Mouse (Mus musculus) ovary, adult 18-20 months (tissue): ENCODE measurements around the gene Spsb1.

ENCODE experiments used
- DNase-seq: peaks from one replicate; pipeline ENCODE4 v3.0.0; 2022; ENCODE audit warnings: low spot score, mixed read lengths

Spsb1 gene

DNA sequence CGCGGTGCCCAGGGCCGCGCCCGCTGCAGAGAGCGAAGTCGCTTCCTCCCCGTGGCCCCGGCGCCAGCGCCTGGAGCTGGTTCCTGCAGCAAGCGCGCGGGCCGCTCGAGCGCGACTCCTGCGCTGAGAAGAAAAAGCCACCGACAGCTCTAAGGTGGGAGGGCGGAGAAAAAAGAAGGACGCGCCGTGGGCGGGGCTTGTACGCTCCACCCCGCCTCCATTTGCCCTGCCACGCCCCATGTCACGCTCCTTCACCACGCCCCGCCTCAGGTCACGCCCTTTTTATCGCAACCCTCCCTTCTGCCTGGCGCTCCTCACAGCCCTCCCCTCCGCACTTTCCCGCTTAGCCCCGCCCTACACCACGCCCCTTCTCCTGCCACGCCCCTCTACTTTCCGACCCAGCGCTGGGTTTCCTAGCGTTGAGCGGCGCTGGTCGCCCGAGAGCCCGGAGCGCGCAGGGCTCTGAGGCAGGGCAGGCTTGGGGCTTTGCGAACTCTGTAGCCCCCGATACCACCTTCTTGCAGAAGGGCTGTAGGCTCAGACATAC lies at the start of gene Spsb1:
Gene Spsb1, minus strand, starts transcription at position 151 of the 547 bp plus-strand sequence.
- DNase-seq: peak; percentile 96

DNA sequence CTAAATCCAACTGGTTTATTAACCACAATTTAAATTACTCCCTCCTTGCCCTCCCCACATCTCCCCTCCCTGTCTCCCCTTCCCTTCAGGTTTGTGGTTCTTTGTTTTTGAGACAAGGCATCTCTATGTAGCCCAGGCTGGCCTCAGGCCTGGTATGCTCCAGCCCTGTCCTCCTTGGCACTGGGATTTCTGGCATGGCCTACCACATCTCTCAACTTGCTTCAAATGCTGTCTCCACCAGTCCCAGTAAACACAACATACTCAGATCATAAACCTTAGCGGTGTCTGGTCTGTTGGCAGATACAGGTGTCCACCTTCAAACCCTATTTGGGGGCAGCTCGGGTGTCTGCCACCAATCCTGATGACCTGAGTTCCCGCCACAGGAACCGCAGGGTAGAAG lies 48.8 kb upstream of the Spsb1 start:
- DNase-seq: no peak

DNA sequence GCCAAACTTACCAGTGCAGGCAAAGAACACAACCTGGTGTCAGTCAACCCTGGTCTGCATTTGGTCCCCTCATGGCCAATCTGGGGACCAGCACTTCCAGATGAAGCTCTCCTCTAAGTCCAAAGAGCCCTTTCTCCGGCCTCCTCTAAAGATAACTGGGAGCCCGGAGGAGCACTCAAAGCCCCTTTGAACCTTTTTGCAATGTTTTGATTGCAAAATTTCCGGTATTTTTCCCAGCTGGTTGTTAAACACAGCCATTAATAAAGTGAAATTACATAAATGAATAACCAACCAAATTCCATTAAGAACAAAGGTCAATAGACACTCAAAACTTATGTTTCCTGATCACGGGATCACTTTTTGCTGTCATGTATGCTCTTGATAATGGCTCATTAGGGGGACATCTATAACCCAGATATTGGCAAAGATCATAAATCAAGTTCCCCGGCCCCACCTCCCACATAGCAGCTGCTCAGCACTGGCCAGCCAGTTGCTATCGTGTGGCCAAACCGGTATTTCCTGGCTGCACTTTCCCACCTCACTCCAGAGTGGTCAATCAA lies 48.3 kb upstream of the Spsb1 start:
- DNase-seq: no peak

DNA sequence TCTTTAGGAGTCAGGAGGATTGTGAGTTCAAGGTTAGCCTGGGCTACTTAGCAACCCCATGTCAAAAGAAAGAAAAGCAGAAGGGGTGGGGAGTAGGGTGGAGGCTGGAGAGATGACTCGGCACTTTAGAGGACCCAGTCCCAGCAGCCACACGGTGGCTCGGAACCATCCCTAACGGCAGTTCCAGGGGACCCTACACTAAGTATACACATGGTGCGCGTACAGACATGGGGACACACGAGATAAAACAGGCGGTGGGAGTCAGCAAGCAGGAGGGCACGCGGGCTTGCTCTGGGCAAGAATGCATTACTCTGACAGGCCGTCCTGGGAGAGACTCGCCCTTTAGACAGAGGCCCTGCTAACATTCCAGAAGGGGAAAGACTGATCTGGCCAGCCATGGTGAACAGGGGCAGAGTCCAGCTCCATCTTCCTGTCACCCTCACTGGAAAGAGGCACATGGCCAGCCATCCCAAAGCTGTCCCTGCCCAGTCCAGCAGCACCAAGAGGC lies 47.2 kb upstream of the Spsb1 start:
- DNase-seq: no peak

DNA sequence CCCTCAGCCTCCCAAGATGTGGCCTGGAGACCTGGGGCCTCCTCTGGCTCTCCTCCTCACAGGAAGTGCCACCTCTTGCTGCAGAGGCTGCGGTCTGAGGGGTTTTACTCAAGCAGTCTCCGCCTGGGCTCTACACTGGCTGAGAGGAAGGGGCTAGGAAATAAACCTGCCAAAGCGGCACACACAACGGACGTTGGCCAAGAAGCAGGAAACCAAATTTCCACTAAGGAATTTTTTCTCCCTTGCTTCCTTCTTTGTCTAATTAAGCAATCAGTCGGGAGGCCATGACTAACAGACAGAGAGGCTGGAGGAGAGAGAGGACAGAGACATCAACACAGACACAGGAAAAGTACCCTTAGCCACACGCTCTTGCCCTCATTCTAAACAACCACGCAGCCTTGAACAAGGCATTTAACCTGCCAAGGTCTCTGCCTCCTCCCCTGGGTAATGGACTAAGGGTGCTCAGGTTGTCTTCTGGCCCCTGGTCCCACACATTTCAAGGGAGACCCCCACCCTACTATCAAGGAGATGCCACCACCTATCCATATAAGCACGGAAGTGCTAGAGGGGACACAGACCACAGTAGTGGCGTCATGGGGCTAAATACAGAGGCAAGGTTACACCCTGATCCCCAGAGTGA lies 46.5 kb upstream of the Spsb1 start:
- no peak for DNase-seq

DNA sequence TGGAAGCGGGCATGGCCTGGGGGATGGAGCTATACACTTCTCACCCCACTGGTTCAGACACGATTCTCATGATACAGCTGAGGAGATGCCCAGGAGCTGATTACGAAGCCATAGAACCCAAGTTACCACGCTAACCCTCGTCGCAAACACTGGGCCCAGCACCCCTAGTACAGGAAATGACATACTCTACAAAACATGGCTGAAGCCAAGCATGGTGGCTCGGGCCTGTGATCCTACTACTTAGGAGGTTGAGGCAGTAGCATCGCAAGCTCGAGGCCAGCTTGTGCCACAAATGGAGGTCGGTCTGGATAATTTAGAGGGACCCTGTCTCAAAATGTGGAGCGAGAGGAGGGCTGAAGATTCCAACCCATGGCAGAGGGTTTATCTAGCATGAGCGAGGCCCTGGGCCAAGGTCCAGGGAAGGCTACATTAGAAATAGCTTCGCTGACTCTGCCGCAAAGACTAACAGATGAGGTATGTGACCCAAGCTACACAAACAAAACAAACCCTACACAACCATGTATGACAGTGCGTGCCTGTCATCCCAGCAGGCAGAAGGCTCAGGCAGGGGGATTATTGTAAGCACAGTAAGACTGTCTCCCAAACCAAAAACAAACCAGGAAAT lies 45.2 kb upstream of the Spsb1 start:
- DNase-seq: no peak

DNA sequence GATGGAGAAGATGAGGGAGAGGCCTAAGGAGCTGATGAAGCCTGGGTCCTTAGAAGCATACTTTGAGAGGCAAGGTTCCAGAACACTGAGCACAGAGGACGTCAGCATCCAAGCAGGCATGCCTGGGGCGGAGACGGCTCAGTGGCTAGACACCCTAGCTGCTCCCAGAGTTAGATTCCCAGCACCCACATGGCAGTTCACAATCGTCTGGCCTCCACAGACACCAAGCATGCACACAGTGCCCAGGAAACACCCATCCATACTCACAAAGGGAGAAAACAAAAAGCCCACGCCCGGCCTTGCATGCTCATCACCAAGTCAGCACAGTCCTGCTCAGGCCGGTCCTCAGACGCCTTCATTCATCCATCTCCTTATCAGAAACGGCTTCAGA lies 44.7 kb upstream of the Spsb1 start:
- no peak for DNase-seq

DNA sequence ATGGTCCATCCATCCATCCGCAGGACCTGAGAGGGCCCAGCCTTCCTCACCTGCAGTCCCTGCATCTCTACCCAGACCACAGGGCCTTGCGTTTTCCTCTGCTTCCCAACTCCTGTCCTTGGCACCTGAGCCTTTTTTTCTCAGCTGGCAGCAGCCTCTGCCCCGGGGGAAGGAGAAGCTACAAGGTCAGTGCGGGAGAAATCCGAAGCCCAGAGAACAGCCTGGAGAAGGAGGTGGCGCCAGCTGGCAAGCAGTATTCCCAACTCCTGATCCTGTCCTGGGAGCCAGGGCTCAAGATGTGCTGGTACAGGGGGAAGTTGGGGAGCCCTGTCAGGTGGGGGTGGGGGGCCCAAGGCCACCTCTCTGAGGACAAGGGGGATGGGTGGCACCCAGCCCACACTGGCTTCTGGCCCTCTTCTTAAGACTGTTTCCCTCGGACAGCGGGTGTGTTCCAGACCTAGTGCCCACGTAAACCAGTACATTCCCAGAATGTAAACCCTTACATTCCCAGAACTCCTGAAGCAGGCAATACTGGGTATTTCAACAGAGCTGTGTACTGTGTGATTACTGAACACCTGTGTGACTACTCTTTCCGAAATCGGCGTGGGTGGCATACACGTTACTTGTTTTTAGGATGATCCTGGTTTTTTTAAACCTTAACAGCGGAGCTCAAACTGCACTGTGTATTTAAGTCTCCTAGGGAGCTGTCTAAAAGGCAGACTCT lies 44.1 kb upstream of the Spsb1 start:
- peak; percentile 75 for DNase-seq

DNA sequence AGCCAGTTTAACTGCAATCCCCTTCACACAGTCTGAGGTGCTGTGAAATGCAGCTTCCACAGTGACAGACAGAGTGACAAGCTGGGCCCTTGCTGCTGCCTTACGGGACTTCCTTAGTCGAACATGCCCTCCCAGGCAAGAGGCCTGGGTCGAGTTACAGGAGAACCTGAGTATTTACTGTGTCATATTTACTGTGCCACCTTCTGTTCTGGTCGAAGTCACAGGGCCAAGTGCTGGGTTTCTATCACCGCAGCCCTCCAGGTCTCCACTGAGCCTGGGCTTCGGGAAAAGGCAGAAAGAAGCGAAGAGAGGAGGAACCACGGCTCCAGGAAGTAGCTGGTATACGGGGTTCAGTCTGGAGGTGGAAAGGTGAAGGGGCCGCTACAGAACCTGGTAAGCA lies 43.2 kb upstream of the Spsb1 start:
- no peak for DNase-seq

DNA sequence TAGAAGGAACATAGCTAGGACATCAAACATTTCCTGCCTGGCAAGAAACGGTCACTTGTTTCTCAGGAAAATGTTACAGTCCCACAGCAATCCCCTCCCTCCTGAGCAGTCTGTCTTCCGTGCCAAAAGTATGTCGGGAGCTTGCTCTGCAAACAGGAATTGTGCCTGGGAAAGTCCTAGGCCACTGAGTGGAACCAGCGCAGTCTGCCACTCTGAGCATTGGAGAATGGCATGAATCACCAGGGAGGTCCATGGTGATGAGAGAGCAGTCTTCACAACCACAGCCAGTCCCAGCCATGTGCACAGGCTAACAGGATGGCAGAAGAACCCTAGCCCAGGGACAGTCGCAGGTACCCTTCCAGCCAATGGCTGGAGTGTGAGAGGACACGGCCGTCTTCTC lies 41.6 kb upstream of the Spsb1 start:
- no peak for DNase-seq

DNA sequence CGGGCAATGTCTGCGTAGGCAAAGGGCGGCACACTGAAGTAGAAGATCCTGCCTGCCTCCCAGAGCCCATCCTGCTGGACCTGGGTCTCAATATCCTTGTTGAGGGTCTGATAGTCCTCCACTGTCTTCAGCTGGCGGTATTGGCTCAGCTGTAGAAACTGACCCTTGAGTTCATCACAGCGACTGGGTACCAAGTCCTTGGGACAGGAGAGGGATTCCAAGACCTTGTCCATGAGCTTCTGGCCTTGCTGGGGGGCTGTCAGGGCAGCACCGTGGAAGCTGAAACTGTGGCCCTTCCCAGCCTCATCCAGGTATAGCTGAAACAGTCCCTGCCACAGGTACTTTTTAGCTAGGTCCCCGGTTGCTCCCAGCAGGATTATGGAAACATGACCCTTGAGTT lies 41.1 kb upstream of the Spsb1 start:
- DNase-seq: no peak

DNA sequence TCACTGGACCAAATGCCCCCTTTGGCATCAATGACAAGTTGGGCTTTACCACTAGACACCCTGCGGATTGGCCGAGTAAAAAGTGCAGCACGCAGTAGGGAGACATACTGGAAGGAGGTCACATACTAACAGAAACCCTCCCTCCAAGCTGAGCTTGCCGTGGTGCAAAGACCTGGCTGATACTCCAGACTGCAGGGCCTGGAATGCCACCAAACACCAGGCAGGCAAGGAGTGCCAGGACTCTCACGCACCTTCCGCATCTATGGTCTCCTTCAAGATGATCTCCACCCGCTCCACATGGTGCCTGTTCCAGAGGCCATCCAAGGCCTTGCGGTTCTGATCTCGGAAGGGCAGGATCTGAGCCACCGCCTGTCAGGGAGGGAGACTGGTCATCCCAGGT lies 39.4 kb upstream of the Spsb1 start:
- DNase-seq: no peak

DNA sequence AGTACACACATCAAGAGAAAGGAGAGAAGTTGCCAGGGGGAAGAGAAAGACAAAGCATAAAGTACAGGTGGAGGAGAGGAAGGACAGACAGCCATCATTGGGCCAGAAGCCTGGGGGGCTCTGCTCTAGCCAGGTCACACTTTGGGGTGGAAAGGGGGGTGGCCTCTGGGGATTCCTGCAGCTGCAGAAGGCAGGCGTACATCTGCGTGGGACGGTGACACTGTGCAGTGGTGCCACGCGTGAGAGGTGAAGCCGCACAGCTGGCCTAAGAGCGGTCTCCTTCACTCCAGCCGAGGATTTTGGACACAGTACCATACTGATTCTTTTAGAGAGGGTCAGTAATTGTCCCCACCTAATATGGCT lies 37.8 kb upstream of the Spsb1 start:
- DNase-seq: no peak

DNA sequence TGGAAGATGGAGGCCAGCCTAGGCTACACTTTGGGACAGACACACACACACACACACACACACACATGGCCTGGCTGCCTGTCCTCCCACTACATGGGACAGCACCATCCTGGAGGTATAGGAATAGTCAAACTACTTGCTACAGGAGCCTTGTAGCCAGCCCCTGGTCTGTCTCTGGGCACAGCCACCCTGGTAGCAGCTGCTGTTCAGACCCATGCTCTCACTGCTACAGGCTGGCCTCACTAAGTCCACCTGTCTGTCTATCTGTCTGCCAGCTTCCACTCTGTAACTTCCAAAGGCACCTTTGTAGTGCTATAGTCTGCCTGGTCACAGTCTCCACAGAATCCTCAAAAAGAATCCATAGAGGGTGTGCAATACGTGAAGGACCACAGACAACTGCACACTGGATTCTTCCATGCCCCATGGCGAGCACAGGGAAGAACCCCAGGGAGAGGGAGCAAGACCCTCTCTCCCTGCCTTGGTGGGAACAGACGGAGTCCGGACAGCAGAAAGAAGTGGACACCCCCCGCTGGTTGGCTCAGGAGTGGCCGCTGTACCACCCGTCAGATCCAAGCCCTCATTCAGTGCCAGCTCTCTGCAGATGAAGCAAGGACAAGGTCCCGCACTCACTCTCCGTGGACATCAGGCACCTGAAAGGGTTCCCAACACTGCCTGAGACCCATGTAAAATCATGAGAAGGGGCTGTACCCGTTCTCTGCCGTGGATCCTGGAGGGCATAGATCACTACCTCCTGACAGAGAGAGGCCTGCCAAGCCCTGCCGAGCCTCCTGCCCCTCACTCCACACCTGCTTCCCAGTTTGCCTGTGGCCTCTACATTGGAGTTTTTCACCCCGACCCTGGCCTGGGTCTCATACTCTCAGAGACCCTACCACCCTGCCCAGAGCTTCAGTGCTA lies 37.2 kb upstream of the Spsb1 start:
- no peak for DNase-seq

DNA sequence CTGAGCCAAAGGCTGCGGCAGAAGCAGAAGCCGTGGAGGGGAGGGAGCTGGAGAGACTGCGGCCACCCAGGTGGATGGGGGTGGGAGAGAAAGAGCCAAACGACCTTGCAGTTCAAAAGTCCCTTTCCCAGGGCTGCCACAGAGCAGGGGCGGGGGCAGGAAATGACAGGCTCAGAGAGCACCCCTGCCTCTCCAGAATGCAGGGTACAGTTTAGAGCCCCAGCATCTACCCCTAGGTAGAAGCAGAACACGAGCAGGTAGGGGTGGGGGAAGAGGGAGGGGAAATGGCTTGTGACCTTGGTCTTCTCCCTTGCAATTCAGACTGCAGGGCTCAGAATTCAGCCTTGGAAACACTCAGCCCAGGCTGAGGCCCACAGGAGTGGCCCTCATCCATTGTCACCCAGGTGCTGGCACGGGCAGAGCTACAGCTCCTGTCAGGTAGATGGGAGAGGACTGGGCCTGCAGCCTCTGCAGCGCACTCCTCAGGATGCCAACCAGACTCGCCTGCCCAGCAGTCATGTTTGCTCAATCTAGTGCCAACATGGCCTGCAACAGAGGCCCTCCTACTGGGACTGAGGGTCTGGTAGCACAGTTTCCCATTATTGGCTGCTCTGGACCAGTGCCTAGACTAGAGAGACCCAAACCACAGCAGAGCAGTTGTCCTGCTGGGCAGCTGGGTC lies 36.3 kb upstream of the Spsb1 start:
- no peak for DNase-seq

DNA sequence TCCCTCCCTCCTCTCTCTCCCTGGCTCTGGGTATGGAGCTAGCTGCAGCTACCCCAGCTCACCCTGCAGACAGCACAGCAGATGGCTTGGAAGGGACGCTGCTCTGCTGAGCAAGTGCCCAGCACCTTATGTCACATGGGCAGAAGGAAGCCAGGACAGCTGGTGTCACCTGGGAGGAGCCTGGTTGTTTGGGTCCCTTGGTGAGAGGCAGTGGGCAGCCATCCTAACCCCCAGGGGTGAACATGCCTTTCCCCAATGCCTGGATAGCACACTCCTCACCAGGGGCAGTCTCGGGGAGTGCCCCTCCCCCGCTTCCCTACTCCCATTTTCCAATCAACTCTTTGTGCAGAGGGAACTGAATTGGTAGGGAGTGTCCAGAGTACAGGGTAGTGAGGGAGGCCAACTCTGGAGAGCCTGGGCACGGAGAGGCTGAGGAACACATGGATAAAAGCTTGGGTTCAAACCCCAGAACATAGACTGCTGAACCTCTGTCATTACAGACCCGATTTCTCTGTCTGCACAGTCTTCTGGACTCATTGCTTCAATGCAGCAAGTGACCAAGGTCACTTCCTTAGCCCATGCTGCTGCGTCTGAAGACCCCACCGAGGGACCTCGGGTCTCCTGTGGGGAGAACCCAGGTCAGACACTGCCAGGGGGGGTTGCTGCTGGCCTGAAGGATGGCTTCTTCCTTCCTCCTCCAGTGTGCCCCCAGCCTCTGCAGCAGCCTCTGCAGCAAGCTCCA lies 35.5 kb upstream of the Spsb1 start:
- DNase-seq: no peak

DNA sequence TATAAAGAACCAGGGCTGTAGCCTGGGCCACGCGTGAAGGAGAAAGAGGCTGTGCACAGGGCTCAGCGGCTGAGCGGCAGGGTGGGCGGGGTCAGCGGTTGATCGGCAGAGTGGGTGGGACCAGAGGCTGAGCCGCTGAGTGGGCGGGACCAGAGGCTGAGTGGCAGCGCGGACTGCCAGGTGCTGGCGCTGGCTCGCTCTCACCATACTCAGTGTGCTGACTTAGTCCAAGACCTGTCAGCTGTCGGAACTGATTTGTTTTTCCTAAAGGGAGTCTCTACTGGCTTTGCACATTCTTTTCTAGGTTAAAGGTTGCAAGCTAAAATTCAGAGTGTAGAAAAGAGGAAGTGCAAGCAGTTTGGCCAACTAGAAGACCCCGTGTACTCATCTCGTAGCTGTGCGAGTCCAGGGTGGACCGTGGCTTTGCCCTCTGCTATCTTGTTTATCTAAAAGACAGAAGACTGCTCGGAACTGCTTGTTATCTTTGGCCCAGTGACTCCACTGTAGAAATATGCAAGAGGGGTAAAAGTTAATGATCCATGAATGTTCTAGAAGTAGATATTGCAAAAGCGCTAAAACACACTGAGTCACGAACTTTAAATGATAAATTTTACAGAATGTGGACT lies 34.2 kb upstream of the Spsb1 start:
- peak; percentile 83 for DNase-seq

DNA sequence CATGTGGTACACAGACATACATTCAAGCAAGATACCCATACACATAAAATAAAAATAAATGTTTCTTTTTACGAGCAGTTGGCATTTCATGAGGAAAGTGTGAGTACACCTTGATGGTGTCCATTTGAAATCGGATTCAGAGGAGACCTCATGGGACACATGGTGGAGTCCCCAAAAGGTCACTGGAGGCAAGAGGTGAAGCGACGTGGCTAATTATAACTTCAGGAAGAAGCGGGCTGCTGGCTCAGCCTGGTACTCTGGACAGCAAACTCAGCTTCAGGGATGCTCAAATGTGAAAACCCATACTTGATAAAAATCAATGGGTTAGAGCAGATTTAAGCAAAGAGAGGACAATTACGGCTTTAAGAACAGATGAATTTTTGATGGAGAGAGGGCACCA lies 33.5 kb upstream of the Spsb1 start:
- DNase-seq: no peak

DNA sequence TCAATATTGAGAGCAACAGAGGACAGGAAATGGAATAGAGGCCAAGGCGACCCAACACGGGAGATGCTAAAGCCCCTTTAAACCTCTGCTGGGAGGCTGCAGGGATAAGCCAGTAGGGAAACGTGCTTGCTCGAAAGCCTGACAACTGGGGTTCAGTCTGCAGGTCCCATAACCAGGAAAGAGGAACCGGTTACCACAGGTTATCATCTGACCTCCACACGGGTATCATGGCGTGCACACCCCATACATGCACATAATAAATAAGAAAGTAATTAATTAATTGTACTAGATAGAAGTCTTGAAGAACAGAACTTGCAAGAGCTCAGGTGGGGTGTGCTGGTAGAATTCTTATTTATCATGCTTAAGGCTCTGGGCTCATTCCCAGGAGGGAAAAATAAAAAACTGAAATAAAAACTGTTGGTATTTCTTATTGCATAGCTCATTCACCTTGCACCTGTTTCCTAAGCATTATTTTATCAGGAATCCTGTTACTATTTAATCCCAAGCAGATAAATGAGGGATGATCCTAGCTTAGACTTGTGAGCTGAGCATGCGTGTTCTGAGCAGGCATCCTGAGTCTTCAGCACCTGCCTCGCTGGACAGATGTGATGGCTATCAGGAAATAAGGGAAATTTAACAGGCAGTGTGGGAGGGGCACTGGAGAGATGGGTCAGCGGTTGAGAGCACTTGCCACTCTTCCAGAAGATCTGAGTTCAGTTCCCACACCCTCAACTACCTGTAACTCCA lies 32.0 kb upstream of the Spsb1 start:
- no peak for DNase-seq
